Mouse (Mus musculus) myocyte (in vitro differentiated cells): ENCODE measurements around the gene Tnfrsf8.

Experiments used
- E2F4 ChIP-seq: IDR thresholded peaks from one replicate; pipeline ENCODE4 v1.6.1; 2011; ENCODE audit warnings: mild to moderate bottlenecking, control low read depth, moderate library complexity; ENCODE audit not compliant: insufficient read depth
- MAX ChIP-seq: IDR thresholded peaks from one replicate; pipeline ENCODE4 v1.6.1; 2011; ENCODE audit warnings: low read depth, mild to moderate bottlenecking, control low read depth
- POLR2A ChIP-seq: IDR thresholded peaks from one replicate; pipeline ENCODE4 v1.6.1; 2011; ENCODE audit warnings: low read depth, mild to moderate bottlenecking, control low read depth, moderate library complexity; ENCODE audit not compliant: insufficient read length
- TCF12 ChIP-seq: IDR thresholded peaks from one replicate; pipeline ENCODE4 v1.6.1; 2011; ENCODE audit warnings: mild to moderate bottlenecking, control low read depth; ENCODE audit not compliant: poor library complexity, insufficient read depth, severe bottlenecking
- USF1 ChIP-seq: IDR thresholded peaks from one replicate; pipeline ENCODE4 v1.6.1; 2011; ENCODE audit warnings: low read depth, mild to moderate bottlenecking, control low read depth, moderate library complexity

DNA sequence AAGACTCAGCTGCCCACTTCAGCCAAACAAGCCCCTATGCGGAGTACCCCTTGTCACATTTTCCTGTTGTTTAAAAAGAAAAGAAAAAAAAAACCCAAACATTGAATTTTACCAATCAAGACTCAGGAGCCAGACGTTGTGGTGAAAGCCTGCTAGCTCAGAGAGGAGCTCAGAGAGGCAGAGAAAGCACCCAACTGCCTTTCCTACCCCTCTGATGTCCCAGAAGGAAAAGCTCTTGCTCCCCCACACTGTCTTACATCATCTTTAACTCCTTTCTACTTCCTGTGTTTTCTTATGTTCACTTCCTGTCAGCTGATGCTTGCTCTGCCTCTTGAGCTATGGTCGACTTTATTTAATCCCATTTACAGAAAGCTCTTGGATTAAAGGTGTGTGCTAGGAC is 8.7 kb upstream of the Tnfrsf8 start:
- TF ChIP-seq MAX = no peak
- peak; percentile 25 for TF ChIP-seq USF1
- TF ChIP-seq E2F4 = no peak
- TF ChIP-seq POLR2A = no peak
- no peak for TF ChIP-seq TCF12
